Mouse (Mus musculus) olfactory bulb, adult 2 months (tissue): Measurements from ENCODE around the gene Wdr72.

Source experiments
- CTCF ChIP-seq: fragments of 200-500 bp; IDR thresholded peaks from 2 replicates; pipeline ENCODE4 v1.5.1; 2012; ENCODE audit warnings: low read depth, mild to moderate bottlenecking, low read length, moderate library complexity; ENCODE audit not compliant: insufficient read depth
- POLR2A ChIP-seq: fragments of 200-500 bp; IDR thresholded peaks from 2 replicates; pipeline ENCODE4 v1.6.1; 2012; ENCODE audit warnings: mild to moderate bottlenecking, low read depth, low read length, moderate library complexity; ENCODE audit not compliant: insufficient read depth

- TF ChIP-seq CTCF (no peak), POLR2A (no peak)
These were observed 34.2 kb upstream of the Wdr72 start for GRCm38 (mm10) chr9:74075958-74076357.
